Mouse (Mus musculus) cerebellum, adult 2 months (tissue): ENCODE results near the gene Pyroxd1.

Source experiments
- CTCF ChIP-seq: fragments of 200-500 bp; IDR thresholded peaks from 2 replicates; pipeline ENCODE4 v1.5.1; 2011; ENCODE audit warnings: low read depth, mild to moderate bottlenecking, control low read depth, low read length, moderate library complexity, borderline replicate concordance; ENCODE audit not compliant: insufficient read depth
- POLR2A ChIP-seq: fragments of 200-500 bp; IDR thresholded peaks from 2 replicates; pipeline ENCODE4 v1.6.1; 2011; ENCODE audit warnings: low read length, control low read depth, borderline replicate concordance; ENCODE audit not compliant: insufficient read depth

DNA sequence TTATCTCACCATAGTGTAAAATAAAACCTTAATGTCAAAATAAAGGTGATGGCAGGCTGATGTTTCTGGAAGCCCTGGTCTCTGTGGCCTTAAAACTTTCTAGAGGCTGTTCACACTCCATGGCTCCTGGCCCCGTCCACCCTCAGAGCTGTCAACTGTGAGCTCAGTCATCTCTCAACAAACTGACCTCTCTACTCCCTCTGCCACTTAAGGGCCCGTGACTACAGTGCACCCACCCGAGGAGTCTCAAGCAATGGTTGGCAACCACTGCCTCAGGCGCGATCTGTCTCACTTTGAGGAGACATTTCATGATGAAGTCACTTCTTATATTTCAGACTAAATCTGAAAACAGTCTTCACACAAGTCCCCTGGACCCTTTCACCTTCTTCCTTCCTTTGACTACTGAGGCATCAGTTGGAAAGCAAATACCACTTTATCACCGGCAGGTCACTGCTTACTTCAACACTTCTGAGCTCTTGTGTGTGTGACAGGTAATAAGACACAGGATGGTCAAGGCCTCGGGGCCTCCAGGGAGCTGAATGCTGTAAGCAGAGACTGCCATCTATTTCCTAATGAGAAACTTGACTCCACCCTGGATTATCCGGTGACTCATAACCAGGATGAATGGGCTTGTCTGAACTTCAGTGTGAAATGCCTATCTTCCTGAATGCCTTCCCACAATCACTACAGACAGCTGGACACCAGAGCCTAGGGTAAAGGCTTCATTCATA lies 20.5 kb downstream of the Pyroxd1 start:
- TF ChIP-seq CTCF (no peak), POLR2A (no peak)
